Mouse (Mus musculus): ENCODE data around the gene Gpr1.

DNA sequence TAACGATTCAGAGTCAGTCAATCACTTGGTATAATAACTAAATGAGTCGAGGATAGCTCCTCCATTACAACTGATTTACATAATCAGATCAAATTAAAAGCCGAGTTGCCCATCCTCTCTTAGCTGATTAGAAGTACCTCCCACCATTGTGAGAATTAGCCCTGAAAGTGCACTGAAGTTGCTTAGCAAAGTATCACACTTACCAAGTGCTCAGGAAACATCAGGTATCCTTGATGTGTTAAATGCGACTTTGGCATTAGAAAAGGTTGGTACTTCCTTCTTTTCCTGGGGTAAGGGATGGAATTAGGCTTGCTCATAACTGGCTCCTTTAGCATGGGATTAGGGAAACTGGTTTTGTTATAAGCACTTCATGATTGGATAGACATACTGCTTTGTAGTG lies 29.5 kb upstream of the Gpr1 start:
- TF ChIP-seq POLR2A (IDR thresholded peaks at IDR 0.05; ENCODE audit: low read depth, low read length) = no peak
- TF ChIP-seq CTCF (IDR thresholded peaks at IDR 0.05; ENCODE audit: borderline replicate concordance, insufficient read depth, low read length) = no peak

Data from embryonic fibroblast, embryonic 13.5 days (primary cell).